Mouse (Mus musculus): Measurements from ENCODE around the gene Gm11077. TPM values are rescaled to one million over a fixed set of nuclear protein-coding genes. Genes with fewer than 3 reads are reported as not detected.

Gm11077 gene
- polyA plus RNA-seq, 1 experiment: not detected

DNA sequence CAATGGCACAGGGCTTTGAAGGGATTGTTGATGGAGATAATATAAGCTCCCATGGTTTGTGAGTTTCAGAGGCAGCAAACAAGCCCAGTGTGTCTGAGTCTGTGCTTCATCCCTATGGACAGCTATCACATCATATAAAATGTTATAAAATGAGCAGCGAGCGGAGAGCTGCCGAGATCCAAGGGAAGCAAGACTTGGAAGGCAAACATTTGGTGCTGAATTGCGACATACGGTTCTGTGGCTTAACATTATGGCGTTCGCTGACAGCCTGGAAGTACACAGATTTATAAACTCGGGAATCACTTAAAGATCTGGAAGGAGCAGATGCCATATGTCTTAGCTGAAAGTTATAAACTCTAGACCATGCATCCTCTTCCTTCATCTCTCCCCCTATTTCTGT, 47.2 kb downstream of the Gm11077 start:
- no peak for TF ChIP-seq CTCF (IDR thresholded peaks at IDR 0.05; ENCODE audit: extremely low read depth, insufficient read depth, low read length)
- no peak for TF ChIP-seq POLR2A (IDR thresholded peaks at IDR 0.05; ENCODE audit: extremely low read depth, insufficient read depth, low read length)

DNA sequence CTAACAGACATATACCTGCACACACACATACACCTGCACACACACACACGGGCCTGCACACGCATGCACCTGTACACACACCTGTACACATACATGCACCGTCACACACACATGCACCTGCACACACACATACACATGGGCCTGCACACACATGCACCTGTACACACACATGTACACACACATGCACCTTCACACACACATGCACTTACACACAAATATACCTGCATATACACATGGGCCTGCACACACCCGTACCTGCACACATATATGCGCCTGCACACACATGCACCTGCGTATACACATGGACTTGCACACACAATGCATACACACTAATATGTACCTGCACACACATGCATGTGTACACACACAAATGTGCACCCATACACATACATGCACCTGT, 53.4 kb downstream of the Gm11077 start:
- H3K27ac ChIP-seq (ENCODE audit: insufficient read depth, low read length): no peak overlapping the region
- TF ChIP-seq POLR2A (IDR thresholded peaks at IDR 0.05; ENCODE audit: extremely low read depth, insufficient read depth, low read length) (no peak), CTCF (IDR thresholded peaks at IDR 0.05; ENCODE audit: extremely low read depth, insufficient read depth, low read length) (no peak)
- no peaks in the 10 kb centered on the region for H3K4me1 ChIP-seq (ENCODE audit: control insufficient read depth, insufficient read depth, low read length)
- H3K4me3 ChIP-seq (ENCODE audit: insufficient read depth, low read length): no peak overlapping the region

More for the DNA sequence above, 47.2 kb downstream of the Gm11077 start:
- H3K27ac ChIP-seq (ENCODE audit: insufficient read depth, low read length): no peak overlapping the region
- H3K4me1 ChIP-seq (ENCODE audit: control insufficient read depth, insufficient read depth, low read length): no peaks in the 10 kb centered on the region
- no peak overlapping the region for H3K4me3 ChIP-seq (ENCODE audit: insufficient read depth, low read length)

DNA sequence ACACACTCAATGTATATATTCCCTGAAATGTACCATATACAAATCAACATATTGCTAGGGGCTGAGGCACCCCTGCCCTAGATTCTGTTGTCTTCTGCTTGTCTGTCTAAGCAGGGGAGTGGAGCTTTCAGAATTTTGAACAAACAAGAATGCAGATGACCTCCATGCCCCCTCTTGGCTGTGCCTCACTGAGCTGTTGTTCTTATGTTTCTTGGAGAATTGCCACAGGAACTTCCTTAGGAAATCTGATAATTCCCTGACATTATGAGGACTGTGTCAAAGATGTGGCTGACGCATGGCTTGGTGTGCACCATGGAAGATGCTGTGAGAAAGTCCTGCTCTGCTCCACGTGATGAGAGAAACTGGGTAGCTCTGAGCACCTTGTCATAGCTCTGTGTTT, 57.0 kb downstream of the Gm11077 start:
- no peak overlapping the region for H3K4me3 ChIP-seq (ENCODE audit: insufficient read depth, low read length)
- no peaks in the 10 kb centered on the region for H3K4me1 ChIP-seq (ENCODE audit: control insufficient read depth, insufficient read depth, low read length)
- TF ChIP-seq CTCF (IDR thresholded peaks at IDR 0.05; ENCODE audit: extremely low read depth, insufficient read depth, low read length) (no peak), POLR2A (IDR thresholded peaks at IDR 0.05; ENCODE audit: extremely low read depth, insufficient read depth, low read length) (no peak)
- H3K27ac ChIP-seq (ENCODE audit: insufficient read depth, low read length): no peak overlapping the region

DNA sequence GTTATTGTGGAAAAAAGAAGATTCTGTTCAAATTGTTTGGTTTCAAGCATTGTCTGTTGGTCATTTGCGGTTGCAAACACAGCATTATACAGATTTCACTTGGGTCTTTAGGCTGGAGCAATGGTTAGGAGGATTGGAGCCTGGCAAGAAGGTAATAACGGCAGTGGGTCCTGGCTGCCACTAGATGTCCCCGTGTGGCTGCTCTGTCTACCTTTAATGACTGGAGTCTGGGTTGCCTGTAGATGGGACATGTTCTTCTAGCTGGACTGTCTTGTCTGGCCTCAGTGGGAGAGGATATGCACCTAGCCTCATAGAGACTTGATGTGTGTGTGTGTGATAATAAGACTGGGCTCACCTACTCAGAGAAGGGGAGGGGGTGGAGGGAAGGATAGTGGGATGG, 60.8 kb downstream of the Gm11077 start:
- H3K4me3 ChIP-seq (ENCODE audit: insufficient read depth, low read length): no peak overlapping the region
- H3K27ac ChIP-seq (ENCODE audit: insufficient read depth, low read length): no peak overlapping the region
- H3K4me1 ChIP-seq (ENCODE audit: control insufficient read depth, insufficient read depth, low read length): no peaks in the 10 kb centered on the region
- TF ChIP-seq CTCF (IDR thresholded peaks at IDR 0.05; ENCODE audit: extremely low read depth, insufficient read depth, low read length): peak; percentile 47; the same call in 1 of the 2 replicates
- TF ChIP-seq POLR2A (IDR thresholded peaks at IDR 0.05; ENCODE audit: extremely low read depth, insufficient read depth, low read length): no peak

DNA sequence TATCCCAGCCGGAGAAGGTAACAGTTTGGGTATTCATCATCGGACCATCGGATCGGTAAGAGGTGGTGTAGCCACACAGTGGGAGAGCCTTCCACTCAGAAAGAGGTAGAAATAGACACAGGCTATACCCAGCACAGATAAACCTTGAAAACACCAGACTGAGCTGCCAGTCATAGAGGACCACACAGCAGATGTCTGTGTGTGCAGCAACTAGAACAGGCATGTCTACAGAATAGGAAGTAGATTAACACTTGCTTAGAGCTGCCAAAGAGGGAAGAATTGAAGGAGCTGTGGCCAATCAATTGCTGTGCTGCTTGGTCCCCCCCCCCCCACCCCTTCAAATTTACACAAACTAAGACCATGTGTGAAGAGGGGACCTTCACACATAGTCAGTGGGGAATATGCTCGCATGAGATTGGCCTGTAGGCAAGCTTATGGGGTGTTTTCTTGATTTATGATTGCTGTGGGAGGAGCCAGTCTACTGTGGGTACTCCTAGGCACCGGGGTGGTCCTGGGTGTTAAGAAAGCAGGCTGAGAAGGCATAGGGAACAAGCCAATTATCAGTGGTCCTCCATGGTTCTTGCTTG, 64.7 kb downstream of the Gm11077 start:
- Histone ChIP-seq H3K4me1 (ENCODE audit: control insufficient read depth, insufficient read depth, low read length) (no peaks in the 10 kb centered on the region), H3K27ac (ENCODE audit: insufficient read depth, low read length) (no peak overlapping the region), H3K4me3 (ENCODE audit: insufficient read depth, low read length) (no peak overlapping the region)
- no peak for TF ChIP-seq POLR2A (IDR thresholded peaks at IDR 0.05; ENCODE audit: extremely low read depth, insufficient read depth, low read length)
- TF ChIP-seq CTCF (IDR thresholded peaks at IDR 0.05; ENCODE audit: extremely low read depth, insufficient read depth, low read length): no peak

DNA sequence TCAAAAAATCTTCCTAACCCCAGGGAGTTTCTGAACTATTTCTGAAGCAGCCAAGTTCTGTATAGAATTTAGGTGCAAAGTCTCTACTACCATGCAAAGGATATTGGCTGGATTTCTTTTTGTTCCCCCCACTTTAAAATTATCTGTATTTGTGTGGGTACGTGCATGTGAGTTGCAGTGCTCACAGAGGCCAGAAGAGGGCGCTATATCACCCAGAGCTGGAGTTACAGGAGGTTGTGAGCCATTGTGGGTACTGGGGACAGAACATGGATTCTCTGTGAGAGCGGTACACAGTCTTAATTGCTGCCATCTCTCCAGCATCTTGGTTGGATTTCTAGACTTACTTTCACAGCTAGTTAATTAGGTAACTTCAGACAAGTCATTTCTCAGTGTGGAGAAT, 69.8 kb downstream of the Gm11077 start:
- Histone ChIP-seq H3K4me3 (ENCODE audit: insufficient read depth, low read length) (no peak overlapping the region), H3K4me1 (ENCODE audit: control insufficient read depth, insufficient read depth, low read length) (no peaks in the 10 kb centered on the region), H3K27ac (ENCODE audit: insufficient read depth, low read length) (no peak overlapping the region)
- TF ChIP-seq CTCF (IDR thresholded peaks at IDR 0.05; ENCODE audit: extremely low read depth, insufficient read depth, low read length) (no peak), POLR2A (IDR thresholded peaks at IDR 0.05; ENCODE audit: extremely low read depth, insufficient read depth, low read length) (no peak)

DNA sequence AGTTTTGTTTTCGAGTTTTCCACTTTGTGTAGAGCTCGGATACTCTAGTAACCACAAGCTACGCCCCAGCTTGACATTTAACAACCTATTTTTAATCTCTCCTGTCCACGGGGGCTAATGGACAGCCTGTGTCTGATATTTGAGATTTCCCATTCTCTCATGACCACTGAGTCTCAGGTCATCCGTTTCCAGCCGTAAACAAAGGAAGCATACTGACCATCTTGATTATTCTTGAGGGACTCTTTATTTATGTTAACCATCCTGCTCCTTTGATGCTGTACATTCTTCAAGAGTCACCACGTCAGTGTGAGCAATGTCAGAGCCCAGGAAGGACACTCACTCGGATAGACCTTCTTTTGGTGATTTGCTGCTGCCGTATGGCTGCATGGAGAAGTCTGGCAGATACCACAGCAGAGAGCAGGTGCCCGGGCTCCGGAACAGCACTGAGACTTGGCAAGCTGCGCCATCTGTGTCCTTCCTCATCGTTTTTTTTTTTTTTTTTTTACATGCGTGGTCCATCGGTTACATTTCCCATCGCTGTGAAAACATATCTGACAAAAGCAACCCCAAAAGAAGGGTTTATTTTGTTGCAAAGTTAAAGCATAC, 70.5 kb downstream of the Gm11077 start:
- Histone ChIP-seq H3K27ac (ENCODE audit: insufficient read depth, low read length) (no peak overlapping the region), H3K4me3 (ENCODE audit: insufficient read depth, low read length) (no peak overlapping the region), H3K4me1 (ENCODE audit: control insufficient read depth, insufficient read depth, low read length) (no peaks in the 10 kb centered on the region)
- TF ChIP-seq POLR2A (IDR thresholded peaks at IDR 0.05; ENCODE audit: extremely low read depth, insufficient read depth, low read length): no peak
- TF ChIP-seq CTCF (IDR thresholded peaks at IDR 0.05; ENCODE audit: extremely low read depth, insufficient read depth, low read length): no peak

DNA sequence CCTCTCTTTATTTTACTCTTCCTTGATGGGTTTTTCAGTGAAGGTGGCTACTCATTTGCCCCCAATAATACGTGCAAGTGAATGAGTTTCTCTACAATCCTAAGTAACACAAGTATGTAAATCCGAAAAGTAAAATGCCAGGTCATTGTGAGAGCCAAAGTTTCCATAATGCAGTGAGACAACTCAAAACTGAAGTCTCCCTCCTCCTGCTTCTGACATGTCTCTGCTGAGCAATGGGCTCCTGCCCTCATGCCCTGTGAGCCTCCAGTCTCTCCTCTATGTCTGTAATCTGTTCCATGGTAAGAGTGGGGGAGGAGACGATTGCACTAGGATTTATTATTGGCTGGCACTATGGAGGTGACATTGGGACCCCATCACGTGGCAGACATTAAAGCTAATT, 71.5 kb downstream of the Gm11077 start:
- TF ChIP-seq CTCF (IDR thresholded peaks at IDR 0.05; ENCODE audit: extremely low read depth, insufficient read depth, low read length) (no peak), POLR2A (IDR thresholded peaks at IDR 0.05; ENCODE audit: extremely low read depth, insufficient read depth, low read length) (no peak)
- Histone ChIP-seq H3K4me3 (ENCODE audit: insufficient read depth, low read length) (no peak overlapping the region), H3K4me1 (ENCODE audit: control insufficient read depth, insufficient read depth, low read length) (no peaks in the 10 kb centered on the region), H3K27ac (ENCODE audit: insufficient read depth, low read length) (no peak overlapping the region)

Other genes with a start within 250 kb of the Gm11077 start
- 38.0 and 39.5 TPM in 2 replicates for gene Aebp2, start 106.6 kb upstream of the Gm11077 start, polyA plus RNA-seq (2012; rRNA removed)